Mouse (Mus musculus) midbrain, embryonic 14.5 days (tissue): ENCODE data around the gene Ctnna3. TPM values are rescaled to one million over a fixed set of nuclear protein-coding genes. Genes with fewer than 3 reads are reported as not detected.
A peak's percentile ranks its signal among the peaks of the same experiment; 100 is the strongest.

Experiments used
- ATAC-seq: fragments of 200-750 bp; cut with Nextera tagmentation; 2 replicates; pipeline ENCODE4 v1.8.0; 2017; ENCODE audit warnings: moderate number of reproducible peaks, moderate library complexity; ENCODE audit not compliant: low FRiP score, low TSS enrichment
- DNase-seq: peaks from one replicate; pipeline ENCODE4 v3.0.0-alpha.2; 2015
- H3K27ac ChIP-seq: fragments of 300-500 bp; sonication (generic); replicated peaks from 2 replicates; pipeline ENCODE4 v1.5.1; 2014; ENCODE audit warnings: mild to moderate bottlenecking, low read depth, low read length, moderate library complexity
- H3K27me3 ChIP-seq: fragments of 300-500 bp; sonication (generic); 2 replicates; pipeline ENCODE4 v1.6.1; 2014; ENCODE audit warnings: low read length, control low read depth, mixed read lengths; ENCODE audit not compliant: control insufficient read depth, insufficient read depth
- H3K36me3 ChIP-seq: fragments of 300-500 bp; sonication (generic); 2 replicates; pipeline ENCODE4 v1.6.1; 2014; ENCODE audit warnings: low read length, control low read depth; ENCODE audit not compliant: control insufficient read depth, insufficient read depth
- H3K4me1 ChIP-seq: fragments of 300-500 bp; sonication (generic); 2 replicates; pipeline ENCODE4 v1.6.1; 2014; ENCODE audit warnings: mild to moderate bottlenecking, antibody characterized with exemption, low read length, control low read depth; ENCODE audit not compliant: control insufficient read depth, insufficient read depth
- H3K4me2 ChIP-seq: fragments of 300-500 bp; sonication (generic); 2 replicates; pipeline ENCODE4 v1.6.1; 2014; ENCODE audit warnings: mild to moderate bottlenecking, low read length, moderate library complexity
- H3K4me3 ChIP-seq: fragments of 300-500 bp; sonication (generic); replicated peaks from 2 replicates; pipeline ENCODE4 v1.5.1; 2014; ENCODE audit warnings: low read depth, low read length
- H3K9ac ChIP-seq: fragments of 300-500 bp; sonication (generic); replicated peaks from 2 replicates; pipeline ENCODE4 v1.6.1; 2014; ENCODE audit warnings: mild to moderate bottlenecking, low read length, moderate library complexity
- H3K9me3 ChIP-seq: fragments of 300-500 bp; sonication (generic); 2 replicates; pipeline ENCODE4 v1.6.1; 2016; ENCODE audit warnings: low read length, control low read depth, mixed read lengths; ENCODE audit not compliant: control insufficient read depth
- WGBS: fragments of 180-500 bp; shearing (Covaris S2); extraction: QIAGEN DNeasy Blood & Tissue Kit; methylation state at CpG from one replicate; pipeline ENCODE4 v1.1.7; 2014; 5-methylcytosine and 5-hydroxymethylcytosine counted together
- polyA plus RNA-seq: library from polyadenylated mRNA; unstranded; fragments of >200 nt; fragmentation: Nextera tagmentation; extraction: Ambion mirVana; gene quantifications from 2 replicates; pipeline ENCODE4 v1.2.1, GENCODE M21; 2014

Ctnna3 gene
- polyA plus RNA-seq, 1 experiment from 2014 or later: 1.1 TPM

- ATAC-seq (no peak), DNase-seq (no peak)
- H3K9me3 ChIP-seq: no peaks in the 10 kb centered on the region
- H3K36me3 ChIP-seq: no peaks in the 10 kb centered on the region
- H3K27ac ChIP-seq: no peak overlapping the region
- H3K4me3 ChIP-seq: no peak overlapping the region
- H3K27me3 ChIP-seq: no peaks in the 10 kb centered on the region
- H3K9ac ChIP-seq: no peak overlapping the region
- no peak overlapping the region for H3K4me2 ChIP-seq
- no peaks in the 10 kb centered on the region for H3K4me1 ChIP-seq
- 55% methylated on average over 4 of the region's 4 CpGs for WGBS
These were observed 813.5 kb downstream of the Ctnna3 start for GRCm38 (mm10) chr10:64243421-64243820.

- H3K4me2 ChIP-seq: no peak overlapping the region
- no peak for ATAC-seq
- no peaks in the 10 kb centered on the region for H3K27me3 ChIP-seq
- no peaks in the 10 kb centered on the region for H3K9me3 ChIP-seq
- DNase-seq: no peak
- no peaks in the 10 kb centered on the region for H3K36me3 ChIP-seq
- WGBS: 85% methylated on average over 4 of the region's 4 CpGs
- H3K9ac ChIP-seq: no peak overlapping the region
- H3K4me3 ChIP-seq: no peak overlapping the region
- no peaks in the 10 kb centered on the region for H3K4me1 ChIP-seq
- no peak overlapping the region for H3K27ac ChIP-seq
These were observed 838.3 kb downstream of the Ctnna3 start for GRCm38 (mm10) chr10:64268156-64268555.

GRCm38 (mm10) chr10:64275143-64275542 lies 845.2 kb downstream of the Ctnna3 start:
- H3K36me3 ChIP-seq: no peaks in the 10 kb centered on the region
- no peaks in the 10 kb centered on the region for H3K9me3 ChIP-seq
- no peak overlapping the region for H3K9ac ChIP-seq
- DNase-seq (peak; percentile 15), ATAC-seq (no peak)
- no peaks in the 10 kb centered on the region for H3K27me3 ChIP-seq
- H3K4me2 ChIP-seq: no peak overlapping the region
- H3K4me1 ChIP-seq: no peaks in the 10 kb centered on the region
- H3K4me3 ChIP-seq: no peak overlapping the region
- H3K27ac ChIP-seq: no peak overlapping the region
- WGBS: 94% methylated on average over 1 of the region's 1 CpGs

DNA sequence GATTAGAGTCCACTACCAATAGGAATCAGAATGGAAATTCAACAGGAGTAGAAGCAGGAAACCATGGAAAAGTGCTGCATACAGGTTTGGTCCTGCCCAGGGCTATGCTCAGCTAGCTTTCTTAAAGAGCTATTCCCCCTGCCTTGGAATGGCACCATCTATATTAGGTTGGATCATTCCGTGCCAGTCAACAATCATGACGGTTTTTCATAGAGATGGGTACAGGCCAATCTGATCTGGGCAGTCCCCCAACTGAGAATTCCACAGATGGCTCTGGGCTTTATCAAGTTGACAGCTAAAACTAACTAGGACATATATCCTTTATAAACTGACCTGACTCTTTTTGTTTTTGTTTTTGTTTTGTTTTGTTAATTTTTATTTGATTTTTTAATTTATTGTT lies 848.9 kb downstream of the Ctnna3 start:
- no peak for DNase-seq
- no peak for ATAC-seq
- Histone ChIP-seq H3K9ac (no peak overlapping the region), H3K4me2 (no peak overlapping the region), H3K27me3 (no peaks in the 10 kb centered on the region), H3K9me3 (no peaks in the 10 kb centered on the region), H3K27ac (no peak overlapping the region), H3K4me1 (no peaks in the 10 kb centered on the region), H3K4me3 (no peak overlapping the region), H3K36me3 (no peaks in the 10 kb centered on the region)
- WGBS: 95% methylated on average over 2 of the region's 2 CpGs

GRCm38 (mm10) chr10:64305802-64306201 lies 875.9 kb downstream of the Ctnna3 start:
- H3K9me3 ChIP-seq: no peaks in the 10 kb centered on the region
- DNase-seq: no peak
- no peak for ATAC-seq
- no peak overlapping the region for H3K4me3 ChIP-seq
- no peak overlapping the region for H3K4me2 ChIP-seq
- no peaks in the 10 kb centered on the region for H3K36me3 ChIP-seq
- H3K9ac ChIP-seq: no peak overlapping the region
- H3K27ac ChIP-seq: no peak overlapping the region
- H3K27me3 ChIP-seq: no peaks in the 10 kb centered on the region
- no peaks in the 10 kb centered on the region for H3K4me1 ChIP-seq

GRCm38 (mm10) chr10:64311622-64312292 lies 881.9 kb downstream of the Ctnna3 start:
- Histone ChIP-seq H3K4me3 (no peak overlapping the region), H3K36me3 (no peaks in the 10 kb centered on the region), H3K9me3 (no peaks in the 10 kb centered on the region), H3K4me1 (no peaks in the 10 kb centered on the region), H3K27ac (no peak overlapping the region), H3K27me3 (no peaks in the 10 kb centered on the region), H3K4me2 (no peak overlapping the region), H3K9ac (no peak overlapping the region)
- no peak for DNase-seq
- ATAC-seq: no peak
- WGBS: 97% methylated on average over 2 of the region's 2 CpGs

DNA sequence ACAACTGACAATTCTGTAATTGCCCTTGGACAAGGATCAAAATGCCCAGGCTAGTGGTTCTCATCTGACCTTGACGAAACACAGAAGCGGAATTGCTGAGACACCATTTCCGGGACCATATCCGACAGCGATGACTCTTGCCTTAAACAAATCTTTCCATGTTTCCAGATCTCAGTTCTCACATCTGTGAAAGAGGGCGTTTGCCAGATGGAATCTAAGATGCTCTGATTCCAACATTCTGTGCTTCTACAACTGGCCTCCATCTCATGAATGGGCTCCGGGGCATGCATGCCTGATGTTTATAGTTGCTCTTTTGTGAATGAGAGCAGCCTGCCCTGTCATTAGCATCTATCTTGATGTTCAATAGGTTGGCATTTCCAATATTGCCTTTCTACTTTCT lies 890.4 kb downstream of the Ctnna3 start:
- Histone ChIP-seq H3K4me1 (no peaks in the 10 kb centered on the region), H3K9ac (no peak overlapping the region), H3K4me2 (no peak overlapping the region), H3K27ac (no peak overlapping the region), H3K4me3 (no peak overlapping the region), H3K27me3 (no peaks in the 10 kb centered on the region), H3K9me3 (no peaks in the 10 kb centered on the region), H3K36me3 (no peaks in the 10 kb centered on the region)
- DNase-seq: no peak
- WGBS: 94% methylated on average over 7 of the region's 7 CpGs
- no peak for ATAC-seq

- Histone ChIP-seq H3K27me3 (no peaks in the 10 kb centered on the region), H3K4me1 (no peaks in the 10 kb centered on the region), H3K27ac (no peak overlapping the region), H3K36me3 (no peaks in the 10 kb centered on the region), H3K4me3 (no peak overlapping the region), H3K9ac (no peak overlapping the region), H3K4me2 (no peak overlapping the region), H3K9me3 (no peaks in the 10 kb centered on the region)
- ATAC-seq (no peak), DNase-seq (no peak)
- 63% methylated on average over 4 of the region's 4 CpGs for WGBS
These were observed 912.9 kb downstream of the Ctnna3 start for GRCm38 (mm10) chr10:64342702-64343379.

DNA sequence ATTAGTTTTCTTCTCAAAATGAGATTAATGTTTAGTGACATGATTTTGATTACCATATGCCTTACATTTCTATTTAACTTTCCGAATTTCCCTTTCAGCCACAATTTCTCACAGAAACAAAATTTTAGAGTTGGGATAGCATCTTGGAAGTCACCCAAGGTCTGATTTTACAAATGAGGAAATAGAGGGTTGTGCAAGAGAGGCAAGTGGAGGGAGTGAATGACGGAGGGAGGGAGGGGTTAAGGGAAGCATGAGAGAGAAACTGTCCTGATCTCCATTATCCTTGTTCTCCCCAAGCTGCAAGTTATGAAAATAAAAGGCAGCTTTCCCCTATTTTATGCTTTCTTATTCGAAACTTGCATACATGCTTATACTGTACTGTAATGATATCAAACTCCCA lies 943.4 kb downstream of the Ctnna3 start:
- H3K9me3 ChIP-seq: no peaks in the 10 kb centered on the region
- H3K4me3 ChIP-seq: no peak overlapping the region
- ATAC-seq (no peak), DNase-seq (no peak)
- no peak overlapping the region for H3K9ac ChIP-seq
- 88% methylated on average over 3 of the region's 3 CpGs for WGBS
- no peaks in the 10 kb centered on the region for H3K27me3 ChIP-seq
- H3K4me1 ChIP-seq: no peaks in the 10 kb centered on the region
- no peaks in the 10 kb centered on the region for H3K36me3 ChIP-seq
- H3K27ac ChIP-seq: no peak overlapping the region
- H3K4me2 ChIP-seq: no peak overlapping the region
